Mouse (Mus musculus) midbrain, embryonic 12.5 days (tissue): ENCODE results near the gene Gm6583. TPM values are rescaled to one million over a fixed set of nuclear protein-coding genes. Genes with fewer than 3 reads are reported as not detected.

Source experiments
- ATAC-seq: fragments of 200-750 bp; cut with Nextera tagmentation; 2 replicates; pipeline ENCODE4 v1.8.0; 2017; ENCODE audit warnings: low read depth, moderate TSS enrichment, moderate library complexity; ENCODE audit not compliant: low FRiP score
- H3K27ac ChIP-seq: fragments of 300-500 bp; sonication (generic); replicated peaks from 2 replicates; pipeline ENCODE4 v1.5.1; 2016; ENCODE audit warnings: mild to moderate bottlenecking
- H3K27me3 ChIP-seq: fragments of 300-500 bp; sonication (generic); 2 replicates; pipeline ENCODE4 v1.6.1; 2016; ENCODE audit warnings: mild to moderate bottlenecking
- H3K36me3 ChIP-seq: fragments of 300-500 bp; sonication (generic); 2 replicates; pipeline ENCODE4 v1.6.1; 2016
- H3K4me1 ChIP-seq: fragments of 300-500 bp; sonication (generic); 2 replicates; pipeline ENCODE4 v1.6.1; 2016
- H3K4me2 ChIP-seq: fragments of 300-500 bp; sonication (generic); replicated peaks from 2 replicates; pipeline ENCODE4 v1.6.1; 2016; ENCODE audit warnings: mild to moderate bottlenecking, moderate library complexity
- H3K4me3 ChIP-seq: fragments of 300-500 bp; sonication (generic); 2 replicates; pipeline ENCODE4 v1.5.1; 2016; ENCODE audit warnings: mild to moderate bottlenecking
- H3K9ac ChIP-seq: fragments of 300-500 bp; sonication (generic); replicated peaks from 2 replicates; pipeline ENCODE4 v1.6.1; 2016; ENCODE audit warnings: mild to moderate bottlenecking, moderate library complexity
- H3K9me3 ChIP-seq: fragments of 300-500 bp; sonication (generic); 2 replicates; pipeline ENCODE4 v1.6.1; 2016; ENCODE audit warnings: mild to moderate bottlenecking
- WGBS: fragments of 180-500 bp; shearing (Covaris S2); methylation state at CpG from one replicate; pipeline ENCODE4 v1.1.7; 2016; 5-methylcytosine and 5-hydroxymethylcytosine counted together
- polyA plus RNA-seq: library from polyadenylated mRNA; unstranded; fragments of >200 nt; fragmentation: Nextera tagmentation; extraction: Ambion mirVana; gene quantifications from 2 replicates; pipeline ENCODE4 v1.2.1, GENCODE M21; 2016

Gene Gm6583
- polyA plus RNA-seq, 1 experiment from 2014 or later, result 0.26 TPM

GRCm38 (mm10) chr5:112342463-112343204 is 13.2 kb downstream of the Gm6583 start, which contains the start of the genes Srrd and Hps4:
Gene Srrd (minus strand): TSS chr5:112343040.
Gene Hps4 (plus strand): TSS chr5:112343083.
- H3K4me1 ChIP-seq, result peaks cover 40% of the 10 kb centered on the region
- 2% methylated on average over 64 of the region's 64 CpGs for WGBS
- H3K4me3 ChIP-seq, result peak within 1 kb of the TSS; percentile 68
- H3K36me3 ChIP-seq, result peaks cover 40% of the 10 kb centered on the region
- H3K9me3 ChIP-seq, result no peaks in the 10 kb centered on the region
- H3K27me3 ChIP-seq, result no peaks in the 10 kb centered on the region
- H3K4me2 ChIP-seq, result peak within 1 kb of the TSS; percentile 79
- peak within 1 kb of the TSS; percentile 40; the same call in 1 of the 2 replicates for H3K27ac ChIP-seq
- ATAC-seq, result peak; percentile 53
- H3K9ac ChIP-seq, result peak within 1 kb of the TSS; percentile 80

- ATAC-seq, result no peak
- no peak overlapping the region for H3K4me3 ChIP-seq
- no peak overlapping the region for H3K4me2 ChIP-seq
- H3K4me1 ChIP-seq, result peaks cover 26% of the 10 kb centered on the region
- H3K9ac ChIP-seq, result no peak overlapping the region
- H3K9me3 ChIP-seq, result no peaks in the 10 kb centered on the region
- H3K27me3 ChIP-seq, result no peaks in the 10 kb centered on the region
- H3K36me3 ChIP-seq, result peaks cover 59% of the 10 kb centered on the region
- H3K27ac ChIP-seq, result no peak overlapping the region
- WGBS, result 68% methylated on average over 7 of the region's 7 CpGs
Measured at GRCm38 (mm10) chr5:112339215-112339614, 16.6 kb downstream of the Gm6583 start.

GRCm38 (mm10) chr5:112337004-112337403 is 18.8 kb downstream of the Gm6583 start:
- Histone ChIP-seq H3K27ac (no peak overlapping the region), H3K4me1 (peaks cover 12% of the 10 kb centered on the region), H3K4me2 (no peak overlapping the region), H3K4me3 (no peak overlapping the region), H3K9me3 (no peaks in the 10 kb centered on the region), H3K36me3 (peaks cover 81% of the 10 kb centered on the region), H3K27me3 (no peaks in the 10 kb centered on the region), H3K9ac (no peak overlapping the region)
- ATAC-seq, result no peak
- WGBS, result 95% methylated on average over 22 of the region's 22 CpGs

- 13% methylated on average over 2 of the region's 2 CpGs for WGBS
- no peak for ATAC-seq
- Histone ChIP-seq H3K4me2 (no peak overlapping the region), H3K4me3 (no peak overlapping the region), H3K36me3 (peaks cover 96% of the 10 kb centered on the region), H3K27me3 (no peaks in the 10 kb centered on the region; the same call in 1 of the 2 replicates), H3K27ac (no peak overlapping the region), H3K9ac (no peak overlapping the region), H3K4me1 (no peaks in the 10 kb centered on the region), H3K9me3 (no peaks in the 10 kb centered on the region)
Measured at GRCm38 (mm10) chr5:112335473-112335872, 20.4 kb downstream of the Gm6583 start.

- Histone ChIP-seq H3K4me2 (no peak overlapping the region), H3K4me1 (peaks cover 23% of the 10 kb centered on the region), H3K4me3 (no peak overlapping the region), H3K27me3 (no peaks in the 10 kb centered on the region; the same call in 1 of the 2 replicates), H3K9ac (no peak overlapping the region), H3K27ac (no peak overlapping the region), H3K36me3 (peaks cover 71% of the 10 kb centered on the region), H3K9me3 (no peaks in the 10 kb centered on the region)
- WGBS, result 94% methylated on average over 14 of the region's 14 CpGs
- ATAC-seq, result no peak
Measured at GRCm38 (mm10) chr5:112329805-112330564, 25.8 kb downstream of the Gm6583 start.

- no peaks in the 10 kb centered on the region; the same call in 1 of the 2 replicates for H3K27me3 ChIP-seq
- H3K27ac ChIP-seq, result no peak overlapping the region
- 94% methylated on average over 15 of the region's 15 CpGs for WGBS
- H3K36me3 ChIP-seq, result peaks cover 50% of the 10 kb centered on the region
- no peaks in the 10 kb centered on the region for H3K9me3 ChIP-seq
- ATAC-seq, result no peak
- peaks cover 28% of the 10 kb centered on the region for H3K4me1 ChIP-seq
- no peak overlapping the region for H3K4me2 ChIP-seq
- no peak overlapping the region for H3K4me3 ChIP-seq
- H3K9ac ChIP-seq, result no peak overlapping the region
Measured at GRCm38 (mm10) chr5:112327854-112328253, 28.0 kb downstream of the Gm6583 start.

- Histone ChIP-seq H3K4me2 (peak overlapping the region; percentile 92), H3K9me3 (no peaks in the 10 kb centered on the region), H3K27me3 (no peaks in the 10 kb centered on the region; the same call in 1 of the 2 replicates), H3K36me3 (peaks cover 36% of the 10 kb centered on the region), H3K27ac (0 out of 2 replicates have a peak overlapping the region, but pooled peaks have one; percentile 79), H3K9ac (peak overlapping the region; percentile 78), H3K4me3 (peak overlapping the region; percentile 98), H3K4me1 (peaks cover 28% of the 10 kb centered on the region)
- 3% methylated on average over 30 of the region's 33 CpGs for WGBS
- peak; percentile 74 for ATAC-seq
Measured at GRCm38 (mm10) chr5:112326446-112327009, 29.3 kb downstream of the Gm6583 start.

- Histone ChIP-seq H3K27ac (peak within 1 kb of the TSS; percentile 79), H3K4me2 (peak within 1 kb of the TSS; percentile 92), H3K36me3 (peaks cover 29% of the 10 kb centered on the region), H3K4me1 (peaks cover 28% of the 10 kb centered on the region), H3K9me3 (no peaks in the 10 kb centered on the region), H3K27me3 (no peaks in the 10 kb centered on the region), H3K4me3 (peak within 1 kb of the TSS; percentile 98), H3K9ac (peak within 1 kb of the TSS; percentile 78)
- ATAC-seq, result peak; percentile 91
- WGBS, result 8% methylated on average over 48 of the region's 48 CpGs
Measured at GRCm38 (mm10) chr5:112325546-112326445, 30.0 kb downstream of the Gm6583 start, which contains the start of gene Tfip11. Gene Tfip11 (plus strand): TSS chr5:112326358.

- 40% methylated on average over 24 of the region's 24 CpGs for WGBS
- Histone ChIP-seq H3K4me2 (peak overlapping the region; percentile 92; the same call in 1 of the 2 replicates), H3K9me3 (no peaks in the 10 kb centered on the region), H3K9ac (no peak overlapping the region), H3K4me1 (peaks cover 28% of the 10 kb centered on the region), H3K36me3 (peaks cover 20% of the 10 kb centered on the region), H3K27ac (no peak overlapping the region), H3K27me3 (no peaks in the 10 kb centered on the region), H3K4me3 (no peak overlapping the region)
- no peak for ATAC-seq
Measured at GRCm38 (mm10) chr5:112324637-112325545, 30.9 kb downstream of the Gm6583 start.

- no peak overlapping the region for H3K4me3 ChIP-seq
- H3K4me1 ChIP-seq, result peaks cover 28% of the 10 kb centered on the region
- no peaks in the 10 kb centered on the region for H3K27me3 ChIP-seq
- WGBS, result 83% methylated on average over 6 of the region's 6 CpGs
- H3K36me3 ChIP-seq, result 0 out of 2 replicates have a peak, but pooled peaks cover 4% of the 10 kb centered on the region
- H3K4me2 ChIP-seq, result no peak overlapping the region
- no peak overlapping the region for H3K9ac ChIP-seq
- ATAC-seq, result no peak
- no peak overlapping the region for H3K27ac ChIP-seq
- no peaks in the 10 kb centered on the region for H3K9me3 ChIP-seq
Measured at GRCm38 (mm10) chr5:112323246-112323645, 32.6 kb downstream of the Gm6583 start.
